Mouse (Mus musculus): Measurements from ENCODE around the gene Btbd6. TPM values are rescaled to one million over a fixed set of nuclear protein-coding genes. Genes with fewer than 3 reads are reported as not detected.

The Btbd6 gene
- total and polyA plus RNA-seq, 2 experiments from 2014 or later, result 52.1 to 76.1 TPM

DNA sequence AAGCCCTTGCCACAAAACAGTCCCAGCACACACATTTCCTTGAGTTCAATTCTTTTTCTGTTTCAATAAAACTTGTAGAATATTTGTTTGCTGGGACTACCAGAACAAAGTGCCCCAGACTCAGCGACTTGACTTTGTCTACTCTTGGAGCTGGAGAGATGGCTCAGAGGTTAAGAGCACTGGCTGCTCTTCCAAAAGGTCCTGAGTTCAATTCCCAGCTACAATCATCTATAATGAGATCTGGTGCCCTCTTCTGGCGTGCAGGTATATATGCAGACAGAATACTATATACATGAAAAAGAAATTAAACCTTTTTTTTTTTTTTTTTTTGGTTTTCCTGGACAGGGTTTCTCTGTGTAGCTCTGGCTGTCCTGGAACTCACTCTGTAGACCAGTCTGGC, 26.4 kb downstream of the Btbd6 start:
- H3K9ac ChIP-seq (replicated peaks; ENCODE audit: low read length), result no peak overlapping the region
- H3K27ac ChIP-seq, result no peak overlapping the region
- no peaks in the 10 kb centered on the region for H3K36me3 ChIP-seq (ENCODE audit: insufficient read depth, low read length)
- WGBS, result 39% methylated on average over 2 of the region's 2 CpGs
- H3K27me3 ChIP-seq (ENCODE audit: insufficient read depth, low read length), result no peaks in the 10 kb centered on the region
- peaks cover 8% of the 10 kb centered on the region for H3K4me1 ChIP-seq (ENCODE audit: insufficient read depth, low read length)
- TF ChIP-seq CTCF (IDR thresholded peaks at IDR 0.05; ENCODE audit: low read depth), result peak; percentile 23
- H3K4me3 ChIP-seq (ENCODE audit: low read length), result no peak overlapping the region
- DNase-seq (ENCODE audit: low spot score) (no peak), ATAC-seq (no peak)
- H3K4me2 ChIP-seq (ENCODE audit: low read depth, low read length), result no peak overlapping the region
- H3K9me3 ChIP-seq (ENCODE audit: low read length), result no peaks in the 10 kb centered on the region

DNA sequence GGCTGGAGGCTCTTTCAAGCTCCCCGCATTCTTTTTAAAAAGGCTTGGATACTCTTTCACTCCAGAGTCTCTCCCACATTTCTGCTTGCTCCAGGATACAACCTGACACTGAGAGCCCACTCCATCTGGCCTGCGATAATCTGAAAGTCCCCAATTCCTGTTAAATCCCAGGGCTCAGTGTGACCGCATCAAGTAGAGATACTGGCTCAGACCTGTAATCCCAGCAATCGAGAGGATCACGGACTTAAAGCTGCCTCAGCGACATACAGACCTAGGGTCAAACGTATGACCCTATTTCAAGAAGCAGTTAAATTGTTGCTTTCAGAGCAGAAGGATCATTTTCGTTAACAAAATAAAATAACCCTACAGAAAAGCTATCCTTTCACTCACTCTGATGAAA, 27.7 kb downstream of the Btbd6 start:
- no peaks in the 10 kb centered on the region for H3K27me3 ChIP-seq (ENCODE audit: insufficient read depth, low read length)
- ATAC-seq (no peak), DNase-seq (ENCODE audit: low spot score) (no peak)
- no peaks in the 10 kb centered on the region for H3K36me3 ChIP-seq (ENCODE audit: insufficient read depth, low read length)
- 80% methylated on average over 8 of the region's 8 CpGs for WGBS
- no peak overlapping the region for H3K4me3 ChIP-seq (ENCODE audit: low read length)
- 0 out of 2 replicates have a peak, but pooled peaks cover under 1% of the 10 kb centered on the region for H3K4me1 ChIP-seq (ENCODE audit: insufficient read depth, low read length)
- H3K9me3 ChIP-seq (ENCODE audit: low read length), result no peaks in the 10 kb centered on the region
- no peak for TF ChIP-seq CTCF (IDR thresholded peaks at IDR 0.05; ENCODE audit: low read depth)
- no peak overlapping the region for H3K9ac ChIP-seq (replicated peaks; ENCODE audit: low read length)
- no peak overlapping the region for H3K27ac ChIP-seq
- H3K4me2 ChIP-seq (ENCODE audit: low read depth, low read length), result no peak overlapping the region

DNA sequence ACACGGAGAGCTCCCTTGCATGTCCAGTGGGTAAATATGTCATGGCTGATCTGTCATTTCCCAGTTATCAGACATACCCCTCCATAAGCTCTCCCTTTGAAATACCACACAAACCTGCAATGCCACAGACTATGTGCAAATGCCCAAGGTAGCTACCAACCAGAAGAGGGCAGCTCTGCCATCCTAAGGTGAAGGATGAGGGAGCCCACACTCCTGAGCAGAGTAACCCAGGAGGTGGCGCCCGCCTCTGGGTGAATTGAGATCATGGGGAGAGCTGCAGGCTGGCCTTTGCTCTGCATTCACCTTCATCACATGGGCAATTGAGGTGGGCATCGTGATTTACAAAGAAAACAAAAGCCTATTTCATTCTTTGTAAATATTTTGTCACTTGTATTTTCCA, 28.7 kb downstream of the Btbd6 start:
- WGBS, result 27% methylated on average over 4 of the region's 4 CpGs
- H3K4me2 ChIP-seq (ENCODE audit: low read depth, low read length), result no peak overlapping the region
- ATAC-seq (no peak), DNase-seq (ENCODE audit: low spot score) (peak; percentile 56)
- H3K27me3 ChIP-seq (ENCODE audit: insufficient read depth, low read length), result no peaks in the 10 kb centered on the region
- H3K4me1 ChIP-seq (ENCODE audit: insufficient read depth, low read length), result no peaks in the 10 kb centered on the region
- no peak overlapping the region for H3K27ac ChIP-seq
- no peak overlapping the region for H3K9ac ChIP-seq (replicated peaks; ENCODE audit: low read length)
- H3K36me3 ChIP-seq (ENCODE audit: insufficient read depth, low read length), result no peaks in the 10 kb centered on the region
- TF ChIP-seq CTCF (IDR thresholded peaks at IDR 0.05; ENCODE audit: low read depth), result peak; percentile 74
- no peaks in the 10 kb centered on the region for H3K9me3 ChIP-seq (ENCODE audit: low read length)
- no peak overlapping the region for H3K4me3 ChIP-seq (ENCODE audit: low read length)

DNA sequence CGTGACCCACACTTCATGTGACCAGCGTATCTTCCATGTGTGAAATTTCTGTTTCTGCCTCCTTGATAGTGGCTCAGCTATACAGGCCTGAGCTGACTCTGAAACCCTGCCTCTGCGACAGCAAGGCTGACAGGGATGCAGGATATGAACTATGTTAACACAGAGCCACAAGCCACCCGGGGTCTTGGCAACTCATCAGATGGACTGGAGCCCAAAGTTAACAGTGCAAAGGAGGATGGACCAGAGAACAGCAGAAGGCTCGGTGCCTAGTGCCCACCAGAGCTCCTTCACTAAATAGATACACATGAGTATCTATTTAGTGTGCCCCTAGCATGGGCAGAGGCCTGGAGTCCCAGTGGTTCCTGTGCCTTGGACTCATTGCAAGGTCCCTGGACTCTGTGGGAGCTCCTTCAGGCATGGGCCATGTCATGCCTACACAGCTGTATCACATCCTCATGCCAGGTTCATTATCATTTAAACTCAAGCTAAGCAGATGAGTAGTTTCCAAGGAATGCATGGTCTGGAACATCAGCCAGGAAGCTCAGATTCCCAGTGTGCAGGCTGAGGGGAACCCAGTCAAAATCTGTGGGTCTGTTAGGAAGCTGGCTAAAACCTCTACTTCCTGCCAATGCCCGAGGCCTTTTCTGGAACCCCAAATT, 35.5 kb downstream of the Btbd6 start:
- Histone ChIP-seq H3K27ac (peak overlapping the region; percentile 4; the same call in 1 of the 2 replicates), H3K4me3 (ENCODE audit: low read length) (no peak overlapping the region), H3K9ac (replicated peaks; ENCODE audit: low read length) (no peak overlapping the region), H3K27me3 (ENCODE audit: insufficient read depth, low read length) (no peaks in the 10 kb centered on the region), H3K4me1 (ENCODE audit: insufficient read depth, low read length) (peaks cover 26% of the 10 kb centered on the region), H3K4me2 (ENCODE audit: low read depth, low read length) (no peak overlapping the region), H3K36me3 (ENCODE audit: insufficient read depth, low read length) (no peaks in the 10 kb centered on the region), H3K9me3 (ENCODE audit: low read length) (no peaks in the 10 kb centered on the region)
- peak; percentile 34 for DNase-seq (ENCODE audit: low spot score)
- TF ChIP-seq CTCF (IDR thresholded peaks at IDR 0.05; ENCODE audit: low read depth), result no peak
- no peak for ATAC-seq
- WGBS, result 68% methylated on average over 6 of the region's 6 CpGs

DNA sequence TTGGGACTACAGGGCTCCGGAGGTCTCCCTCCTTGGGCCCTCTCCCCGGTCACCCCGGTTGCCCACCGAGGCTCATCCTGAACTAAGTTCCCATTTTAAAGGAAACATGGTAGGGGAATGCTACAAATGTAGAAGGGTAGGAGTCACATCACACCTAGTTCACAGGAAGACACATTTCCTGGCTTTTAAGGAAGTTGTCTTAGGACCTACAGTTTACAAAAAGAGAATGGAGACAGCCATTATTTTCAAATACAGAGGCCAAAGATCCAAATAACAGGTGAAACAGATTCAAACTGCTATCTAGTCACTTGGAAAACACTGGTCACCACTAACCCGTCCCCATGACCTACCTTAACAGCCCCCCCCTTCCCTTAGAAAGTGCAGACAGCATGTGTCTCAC, 36.2 kb downstream of the Btbd6 start:
- no peak overlapping the region for H3K4me3 ChIP-seq (ENCODE audit: low read length)
- peak overlapping the region; percentile 95 for H3K27ac ChIP-seq
- no peak for ATAC-seq
- TF ChIP-seq CTCF (IDR thresholded peaks at IDR 0.05; ENCODE audit: low read depth), result no peak
- H3K27me3 ChIP-seq (ENCODE audit: insufficient read depth, low read length), result no peaks in the 10 kb centered on the region
- H3K36me3 ChIP-seq (ENCODE audit: insufficient read depth, low read length), result no peaks in the 10 kb centered on the region
- no peak for DNase-seq (ENCODE audit: low spot score)
- peaks cover 29% of the 10 kb centered on the region for H3K4me1 ChIP-seq (ENCODE audit: insufficient read depth, low read length)
- H3K4me2 ChIP-seq (ENCODE audit: low read depth, low read length), result no peak overlapping the region
- no peak overlapping the region for H3K9ac ChIP-seq (replicated peaks; ENCODE audit: low read length)
- 90% methylated on average over 5 of the region's 5 CpGs for WGBS
- no peaks in the 10 kb centered on the region for H3K9me3 ChIP-seq (ENCODE audit: low read length)

DNA sequence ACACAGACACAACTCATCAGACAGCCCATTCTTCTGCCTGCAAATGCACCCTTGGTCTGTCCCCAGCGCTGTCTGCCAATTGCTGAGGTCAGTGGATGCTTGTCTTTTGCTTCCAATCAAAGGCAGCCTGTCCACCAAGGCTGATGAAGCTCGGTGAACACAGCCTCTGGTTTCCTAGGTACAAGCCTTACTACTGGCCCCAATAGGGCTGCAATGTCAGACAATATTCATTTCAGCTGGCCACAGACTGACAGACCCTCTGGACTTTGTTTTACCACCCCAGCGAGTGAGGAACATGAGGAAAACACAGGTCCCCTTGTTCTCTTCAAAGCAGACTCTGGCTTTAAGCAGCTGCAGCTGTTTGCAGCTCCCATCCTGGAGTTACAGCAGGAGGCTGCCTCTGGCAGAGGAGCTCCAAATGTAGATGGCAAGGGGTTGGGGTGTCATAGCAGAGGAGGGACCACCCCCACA, 36.8 kb downstream of the Btbd6 start:
- DNase-seq (ENCODE audit: low spot score) (peak; percentile 42), ATAC-seq (peak; percentile 33)
- WGBS, result 55% methylated on average over 3 of the region's 3 CpGs
- H3K9me3 ChIP-seq (ENCODE audit: low read length), result no peaks in the 10 kb centered on the region
- TF ChIP-seq CTCF (IDR thresholded peaks at IDR 0.05; ENCODE audit: low read depth), result no peak
- peaks cover 29% of the 10 kb centered on the region for H3K4me1 ChIP-seq (ENCODE audit: insufficient read depth, low read length)
- no peaks in the 10 kb centered on the region for H3K36me3 ChIP-seq (ENCODE audit: insufficient read depth, low read length)
- H3K4me3 ChIP-seq (ENCODE audit: low read length), result no peak overlapping the region
- H3K4me2 ChIP-seq (ENCODE audit: low read depth, low read length), result peak overlapping the region; percentile 86
- peak overlapping the region; percentile 92 for H3K9ac ChIP-seq (replicated peaks; ENCODE audit: low read length)
- no peaks in the 10 kb centered on the region for H3K27me3 ChIP-seq (ENCODE audit: insufficient read depth, low read length)
- peak overlapping the region; percentile 95 for H3K27ac ChIP-seq
